Mouse (Mus musculus): ENCODE data around the gene She. TPM values are rescaled to one million over a fixed set of nuclear protein-coding genes. Genes with fewer than 3 reads are reported as not detected.

The She gene
- total and polyA plus RNA-seq, 2 experiments from 2014 or later, result 4.6 to 11.9 TPM

- Histone ChIP-seq H3K4me2 (ENCODE audit: low read depth, low read length) (no peak overlapping the region), H3K9ac (replicated peaks; ENCODE audit: low read depth, low read length) (no peak overlapping the region), H3K27ac (ENCODE audit: low read depth) (no peak overlapping the region), H3K36me3 (replicated peaks; ENCODE audit: control insufficient read depth, insufficient read depth, low read length) (no peaks in the 10 kb centered on the region), H3K27me3 (ENCODE audit: control insufficient read depth, insufficient read depth, low read length) (no peaks in the 10 kb centered on the region), H3K9me3 (replicated peaks; ENCODE audit: control insufficient read depth, low read length) (peaks cover 5% of the 10 kb centered on the region; the same call in 1 of the 2 replicates), H3K4me1 (ENCODE audit: control insufficient read depth, insufficient read depth) (peaks cover 14% of the 10 kb centered on the region), H3K4me3 (ENCODE audit: low read depth, low read length) (no peak overlapping the region)
- no peak for DNase-seq (ENCODE audit: low spot score)
- no peak for TF ChIP-seq EP300 (IDR thresholded peaks at IDR 0.05; ENCODE audit: low read depth)
- TF ChIP-seq CTCF (IDR thresholded peaks at IDR 0.05; ENCODE audit: low read depth), result no peak
- 41% methylated on average over 9 of the region's 9 CpGs for WGBS
- no peak for ATAC-seq (ENCODE audit: insufficient read depth, low read depth)
These were observed 37.8 kb downstream of the She start for GRCm38 (mm10) chr3:89868956-89869355.

DNA sequence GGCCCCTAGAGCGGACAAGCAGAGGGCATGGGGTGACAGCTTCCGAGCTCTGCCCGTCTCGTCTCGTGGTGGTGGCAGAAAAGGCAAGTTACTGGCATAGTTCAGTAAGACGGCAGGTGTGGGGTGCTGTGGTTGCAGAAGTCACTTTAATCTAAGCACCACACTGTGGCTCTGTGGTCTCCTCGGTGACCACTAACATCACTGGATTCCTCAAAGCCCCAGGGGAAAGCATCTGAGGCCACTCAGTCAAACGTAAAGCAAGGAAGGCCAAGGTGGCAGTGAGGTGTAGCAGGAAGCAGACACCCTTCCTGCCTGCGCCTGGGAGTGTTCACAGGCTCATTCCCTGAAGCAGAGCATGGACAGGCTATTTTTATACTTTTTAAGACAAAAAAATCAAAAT is 38.4 kb downstream of the She start:
- no peak for DNase-seq (ENCODE audit: low spot score)

DNA sequence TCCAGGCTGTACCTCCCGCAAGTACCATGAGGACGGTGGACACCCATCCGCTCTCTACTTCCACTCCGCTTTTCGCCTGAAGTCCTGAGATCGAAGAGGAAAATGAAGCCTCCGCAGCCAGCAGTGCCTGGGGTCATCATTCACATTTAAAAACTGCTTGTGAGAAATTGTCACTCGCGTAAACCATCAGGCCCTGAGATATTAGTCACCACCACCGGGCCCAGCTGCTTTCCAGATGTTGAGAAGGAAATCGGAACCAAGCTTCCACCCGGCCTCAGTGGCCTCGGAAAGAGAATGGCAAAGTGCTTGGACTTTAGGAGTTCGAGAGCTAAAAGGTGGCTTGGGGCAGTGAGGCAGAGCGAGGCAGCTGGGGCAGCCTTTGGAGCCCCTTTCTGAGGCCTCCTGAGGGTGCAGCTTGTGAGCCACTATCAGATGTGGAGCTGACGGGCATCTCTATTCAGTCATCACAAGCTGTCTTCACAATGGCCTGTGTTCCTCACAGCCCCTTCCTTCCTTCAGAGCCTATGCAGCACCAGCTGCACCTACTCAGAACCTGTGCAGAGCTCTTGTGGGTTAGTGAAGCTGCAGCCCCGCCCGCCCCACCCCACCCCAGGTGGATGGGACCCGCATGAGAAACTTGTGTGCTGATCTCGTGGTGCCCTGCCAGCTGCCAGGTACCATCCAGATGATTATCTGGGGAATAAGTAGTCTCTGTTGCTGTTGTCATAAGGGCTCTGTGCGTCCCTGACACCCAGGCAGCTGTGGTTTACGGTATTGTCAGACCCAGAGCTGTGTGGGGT is 39.5 kb downstream of the She start:
- H3K27ac ChIP-seq (ENCODE audit: low read depth), result no peak overlapping the region; the same call in 1 of the 2 replicates
- H3K4me2 ChIP-seq (ENCODE audit: low read depth, low read length), result no peak overlapping the region
- DNase-seq (ENCODE audit: low spot score) (no peak), ATAC-seq (ENCODE audit: insufficient read depth, low read depth) (no peak)
- H3K9me3 ChIP-seq (replicated peaks; ENCODE audit: control insufficient read depth, low read length), result peaks cover 5% of the 10 kb centered on the region; the same call in 1 of the 2 replicates
- 77% methylated on average over 22 of the region's 22 CpGs for WGBS
- H3K36me3 ChIP-seq (replicated peaks; ENCODE audit: control insufficient read depth, insufficient read depth, low read length), result no peaks in the 10 kb centered on the region
- H3K4me1 ChIP-seq (ENCODE audit: control insufficient read depth, insufficient read depth), result peaks cover 9% of the 10 kb centered on the region
- no peaks in the 10 kb centered on the region for H3K27me3 ChIP-seq (ENCODE audit: control insufficient read depth, insufficient read depth, low read length)
- no peak overlapping the region for H3K9ac ChIP-seq (replicated peaks; ENCODE audit: low read depth, low read length)
- H3K4me3 ChIP-seq (ENCODE audit: low read depth, low read length), result no peak overlapping the region
- TF ChIP-seq EP300 (IDR thresholded peaks at IDR 0.05; ENCODE audit: low read depth), result no peak
- TF ChIP-seq CTCF (IDR thresholded peaks at IDR 0.05; ENCODE audit: low read depth), result no peak

More for the DNA sequence above, 38.4 kb downstream of the She start:
- ATAC-seq (ENCODE audit: insufficient read depth, low read depth), result no peak
- H3K9ac ChIP-seq (replicated peaks; ENCODE audit: low read depth, low read length), result no peak overlapping the region
- no peaks in the 10 kb centered on the region for H3K27me3 ChIP-seq (ENCODE audit: control insufficient read depth, insufficient read depth, low read length)
- H3K27ac ChIP-seq (ENCODE audit: low read depth), result no peak overlapping the region
- no peaks in the 10 kb centered on the region for H3K36me3 ChIP-seq (replicated peaks; ENCODE audit: control insufficient read depth, insufficient read depth, low read length)
- peaks cover 5% of the 10 kb centered on the region; the same call in 1 of the 2 replicates for H3K9me3 ChIP-seq (replicated peaks; ENCODE audit: control insufficient read depth, low read length)
- H3K4me1 ChIP-seq (ENCODE audit: control insufficient read depth, insufficient read depth), result peaks cover 14% of the 10 kb centered on the region
- H3K4me2 ChIP-seq (ENCODE audit: low read depth, low read length), result no peak overlapping the region
- no peak for TF ChIP-seq EP300 (IDR thresholded peaks at IDR 0.05; ENCODE audit: low read depth)
- no peak for TF ChIP-seq CTCF (IDR thresholded peaks at IDR 0.05; ENCODE audit: low read depth)
- H3K4me3 ChIP-seq (ENCODE audit: low read depth, low read length), result no peak overlapping the region
- WGBS, result 70% methylated on average over 9 of the region's 9 CpGs

GRCm38 (mm10) chr3:89871339-89871914 is 40.3 kb downstream of the She start:
- Histone ChIP-seq H3K9ac (replicated peaks; ENCODE audit: low read depth, low read length) (no peak overlapping the region), H3K9me3 (replicated peaks; ENCODE audit: control insufficient read depth, low read length) (peaks cover 5% of the 10 kb centered on the region; the same call in 1 of the 2 replicates), H3K27me3 (ENCODE audit: control insufficient read depth, insufficient read depth, low read length) (no peaks in the 10 kb centered on the region), H3K27ac (ENCODE audit: low read depth) (no peak overlapping the region; the same call in 1 of the 2 replicates), H3K36me3 (replicated peaks; ENCODE audit: control insufficient read depth, insufficient read depth, low read length) (no peaks in the 10 kb centered on the region), H3K4me1 (ENCODE audit: control insufficient read depth, insufficient read depth) (peaks cover 9% of the 10 kb centered on the region), H3K4me2 (ENCODE audit: low read depth, low read length) (no peak overlapping the region), H3K4me3 (ENCODE audit: low read depth, low read length) (no peak overlapping the region)
- ATAC-seq (ENCODE audit: insufficient read depth, low read depth), result no peak
- TF ChIP-seq CTCF (IDR thresholded peaks at IDR 0.05; ENCODE audit: low read depth) (no peak), EP300 (IDR thresholded peaks at IDR 0.05; ENCODE audit: low read depth) (no peak)
- no peak for DNase-seq (ENCODE audit: low spot score)
- 70% methylated on average over 8 of the region's 8 CpGs for WGBS

GRCm38 (mm10) chr3:89872209-89872608 is 41.0 kb downstream of the She start:
- ATAC-seq (ENCODE audit: insufficient read depth, low read depth) (no peak), DNase-seq (ENCODE audit: low spot score) (no peak)
- Histone ChIP-seq H3K4me1 (ENCODE audit: control insufficient read depth, insufficient read depth) (peaks cover 9% of the 10 kb centered on the region), H3K9me3 (replicated peaks; ENCODE audit: control insufficient read depth, low read length) (peaks cover 5% of the 10 kb centered on the region; the same call in 1 of the 2 replicates), H3K9ac (replicated peaks; ENCODE audit: low read depth, low read length) (no peak overlapping the region), H3K4me3 (ENCODE audit: low read depth, low read length) (no peak overlapping the region), H3K27me3 (ENCODE audit: control insufficient read depth, insufficient read depth, low read length) (no peaks in the 10 kb centered on the region), H3K27ac (ENCODE audit: low read depth) (no peak overlapping the region), H3K4me2 (ENCODE audit: low read depth, low read length) (no peak overlapping the region), H3K36me3 (replicated peaks; ENCODE audit: control insufficient read depth, insufficient read depth, low read length) (no peaks in the 10 kb centered on the region)
- WGBS, result 47% methylated on average over 7 of the region's 7 CpGs
- TF ChIP-seq EP300 (IDR thresholded peaks at IDR 0.05; ENCODE audit: low read depth) (no peak), CTCF (IDR thresholded peaks at IDR 0.05; ENCODE audit: low read depth) (no peak)

Data from heart, postnatal 0 days (tissue).